In the genomic region with DNA sequence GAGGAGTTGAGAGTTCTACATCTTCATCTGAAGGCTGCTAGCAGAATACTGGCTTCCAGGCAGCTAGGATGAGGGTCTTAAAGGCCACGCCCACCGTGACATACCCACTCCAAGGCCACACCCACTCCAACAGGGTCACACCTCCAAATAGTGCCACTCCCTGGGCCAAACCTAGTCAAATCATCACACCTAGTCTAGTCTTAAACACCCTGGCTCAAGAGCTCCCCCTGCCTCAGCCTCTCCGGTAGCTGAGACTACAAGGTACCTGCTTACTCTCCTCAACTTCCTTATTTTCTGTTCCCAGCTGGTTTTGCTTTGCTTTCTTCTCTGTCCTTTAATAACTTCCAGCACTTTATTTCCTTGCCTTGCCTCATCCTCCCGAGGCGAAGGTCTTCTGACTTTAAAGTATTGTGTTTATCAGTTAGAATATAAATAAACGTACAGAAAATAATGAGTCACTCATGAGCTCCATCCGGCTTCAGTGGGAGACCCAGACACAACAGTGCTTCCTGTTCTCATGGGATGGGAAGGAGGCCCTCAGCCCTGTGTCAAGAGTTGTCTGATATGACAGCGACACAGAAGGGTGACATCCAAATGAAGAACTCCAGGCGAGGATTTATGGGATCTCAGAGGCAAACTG, we compare ENCODE assay signal across 8 mouse cellular contexts. TPM values are rescaled to one million over a fixed set of nuclear protein-coding genes. Genes with fewer than 3 reads are reported as not detected.
DNase-seq lines count a peak whose midpoint lies in the region; ATAC-seq and TF ChIP-seq lines count a peak whose summit lies in the region.

No protein-coding gene starts in this region.

- no peak overlapping the region for H3K9ac ChIP-seq in kidney, embryonic 14.5 days (ENCODE audit: low read depth, low read length)
- H3K9ac ChIP-seq in heart, embryonic 15.5 days, result no peak overlapping the region
- H3K9ac ChIP-seq in lung, embryonic 16.5 days (ENCODE audit: low read length), result no peak overlapping the region

- intact Hi-C loops in gastrocnemius, postnatal 14 days (cut with DNase I; ENCODE audit: low total_unique reads), result no loop called here

- H3K4me1 ChIP-seq in kidney, embryonic 14.5 days (ENCODE audit: control insufficient read depth, insufficient read depth, low read length), result 0 out of 2 replicates have a peak, but pooled peaks cover 2% of the 10 kb centered on the region
- peaks cover 25% of the 10 kb centered on the region for H3K4me1 ChIP-seq in heart, embryonic 15.5 days (replicated peaks)
- H3K4me1 ChIP-seq in lung, embryonic 16.5 days (replicated peaks; ENCODE audit: control insufficient read depth, insufficient read depth, low read length), result peaks cover 17% of the 10 kb centered on the region
- peaks cover 25% of the 10 kb centered on the region for H3K4me1 ChIP-seq in thymus, adult 2 months (replicated peaks; ENCODE audit: control insufficient read depth, insufficient read depth, low read length)

- no peaks in the 10 kb centered on the region for H3K36me3 ChIP-seq in kidney, embryonic 14.5 days (ENCODE audit: control insufficient read depth, insufficient read depth, low read length)
- H3K36me3 ChIP-seq in heart, embryonic 15.5 days, result no peaks in the 10 kb centered on the region
- H3K36me3 ChIP-seq in lung, embryonic 16.5 days (ENCODE audit: control insufficient read depth, insufficient read depth, low read length), result no peaks in the 10 kb centered on the region
- no peaks in the 10 kb centered on the region for H3K36me3 ChIP-seq in thymus, adult 2 months (ENCODE audit: control insufficient read depth, insufficient read depth, low read length)

- no peaks in the 10 kb centered on the region for H3K9me3 ChIP-seq in kidney, embryonic 14.5 days (ENCODE audit: control insufficient read depth, low read length)
- H3K9me3 ChIP-seq in heart, embryonic 15.5 days (replicated peaks), result no peaks in the 10 kb centered on the region
- no peaks in the 10 kb centered on the region for H3K9me3 ChIP-seq in lung, embryonic 16.5 days (ENCODE audit: control insufficient read depth, low read length)

- H3K4me3 ChIP-seq in kidney, embryonic 14.5 days (ENCODE audit: low read length), result no peak overlapping the region
- no peak overlapping the region for H3K4me3 ChIP-seq in heart, embryonic 15.5 days
- H3K4me3 ChIP-seq in lung, embryonic 16.5 days (ENCODE audit: low read length), result no peak overlapping the region
- no peak overlapping the region for H3K4me3 ChIP-seq in thymus, adult 2 months (ENCODE audit: control insufficient read depth, insufficient read depth, low read length)

- H3K4me2 ChIP-seq in kidney, embryonic 14.5 days (replicated peaks; ENCODE audit: low read depth, low read length), result no peak overlapping the region
- no peak overlapping the region for H3K4me2 ChIP-seq in heart, embryonic 15.5 days
- no peak overlapping the region for H3K4me2 ChIP-seq in lung, embryonic 16.5 days (ENCODE audit: low read depth, low read length)

- no peak for TF ChIP-seq CTCF in thymus, adult 2 months (IDR thresholded peaks at IDR 0.05; ENCODE audit: borderline replicate concordance, control insufficient read depth, extremely low read depth, insufficient read depth, low read length, poor library complexity)

- 71% methylated on average over 9 of the region's 9 CpGs for WGBS in kidney, embryonic 14.5 days
- WGBS in heart, embryonic 15.5 days, result 43% methylated on average over 9 of the region's 9 CpGs
- 37% methylated on average over 9 of the region's 9 CpGs for WGBS in lung, embryonic 16.5 days
- WGBS in thymus, adult 2 months, result 35% methylated on average over 9 of the region's 9 CpGs

- H3K27me3 ChIP-seq in kidney, embryonic 14.5 days (ENCODE audit: control insufficient read depth, insufficient read depth, low read length), result no peaks in the 10 kb centered on the region
- H3K27me3 ChIP-seq in heart, embryonic 15.5 days, result no peaks in the 10 kb centered on the region
- H3K27me3 ChIP-seq in lung, embryonic 16.5 days (ENCODE audit: control insufficient read depth, insufficient read depth, low read depth, low read length), result no peaks in the 10 kb centered on the region
- no peaks in the 10 kb centered on the region for H3K27me3 ChIP-seq in thymus, adult 2 months (ENCODE audit: control insufficient read depth, insufficient read depth, low read length)

- TF ChIP-seq POLR2A in thymus, adult 2 months (IDR thresholded peaks at IDR 0.05; ENCODE audit: control insufficient read depth, extremely low read depth, insufficient read depth, low read length, poor library complexity), result no peak

- DNase-seq in kidney, adult 18-20 months, result peak; percentile 35
- DNase-seq in MN1 (ENCODE audit: low spot score), result peak; percentile 76
- DNase-seq in thymus, adult 2 months, result peak; percentile 86
- DNase-seq in gastrocnemius, postnatal 14 days, result no peak
- no peak for DNase-seq in layer of hippocampus, adult 8-10 months (ENCODE audit: low spot score in 2 of 2)

- ATAC-seq in kidney, embryonic 14.5 days (ENCODE audit: low FRiP score, low TSS enrichment), result no peak
- no peak for ATAC-seq in heart, embryonic 15.5 days (replicated peaks; ENCODE audit: insufficient number of reproducible peaks, insufficient read depth, low FRiP score, low read depth)
- peak; percentile 82 for ATAC-seq in lung, embryonic 16.5 days (ENCODE audit: low read depth)

- no peak overlapping the region for H3K27ac ChIP-seq in kidney, embryonic 14.5 days (ENCODE audit: low read depth, low read length)
- peak overlapping the region; percentile 60 for H3K27ac ChIP-seq in heart, embryonic 15.5 days
- H3K27ac ChIP-seq in lung, embryonic 16.5 days (ENCODE audit: low read length), result peak overlapping the region; percentile 80
- no peak overlapping the region for H3K27ac ChIP-seq in thymus, adult 2 months (ENCODE audit: control insufficient read depth, insufficient read depth, low read length)

RNA-seq across cellular contexts. Expression of gene Sema4d, which starts 22.4 kb away (rescaled TPM):
- 11.3 and 20.2 TPM in 2 replicates for polyA plus RNA-seq in kidney, embryonic 14.5 days (2014; fragmentation: Nextera tagmentation; extraction: Ambion mirVana)
- 14.7 and 19.8 TPM in 2 replicates for polyA plus RNA-seq in heart, embryonic 15.5 days (2015; fragmentation: Nextera tagmentation; extraction: Ambion mirVana)
- 9.0 and 9.8 TPM in 2 replicates for polyA plus RNA-seq in lung, embryonic 16.5 days (2015; fragmentation: Nextera tagmentation; extraction: Ambion mirVana)
- polyA plus RNA-seq in thymus, adult 2 months (2012; rRNA removed), result 156 and 182 TPM in 2 replicates
- 100 to 1,000 TPM; 126 to 130 TPM for total RNA-seq in gastrocnemius, postnatal 14 days (2021)
- 10 to 100 TPM; 79.8 to 99.9 (median 95.4) TPM for total RNA-seq in layer of hippocampus, adult 8-10 months (2022)

RNA-seq across cellular contexts. Expression of gene Gadd45g, which starts 30.5 kb away (rescaled TPM):
- 26.6 and 29.0 TPM in 2 replicates for polyA plus RNA-seq in kidney, embryonic 14.5 days (2014; fragmentation: Nextera tagmentation; extraction: Ambion mirVana)
- polyA plus RNA-seq in heart, embryonic 15.5 days (2015; fragmentation: Nextera tagmentation; extraction: Ambion mirVana), result 47.3 and 49.1 TPM in 2 replicates
- 74.4 and 92.3 TPM in 2 replicates for polyA plus RNA-seq in lung, embryonic 16.5 days (2015; fragmentation: Nextera tagmentation; extraction: Ambion mirVana)
- polyA plus RNA-seq in thymus, adult 2 months (2012; rRNA removed), result 15.0 and 16.2 TPM in 2 replicates
- total RNA-seq in gastrocnemius, postnatal 14 days (2021), result 10 to 100 TPM; 10.1 to 33.9 TPM
- 10 to 100 TPM; 14.6 to 28.2 (median 17.2) TPM for total RNA-seq in layer of hippocampus, adult 8-10 months (2022)

Comparison
In these comparisons a context has a peak if more than half of its experiments do, and no peak if none do; other contexts are left out.
1. DNase-seq: peak in kidney, adult 18-20 months (single experiment), MN1 (single experiment) and thymus, adult 2 months (single experiment); none in gastrocnemius, postnatal 14 days (single experiment) and layer of hippocampus, adult 8-10 months (0 of 2).
2. H3K27ac ChIP-seq: peak in heart, embryonic 15.5 days (single experiment) and lung, embryonic 16.5 days (single experiment); none in kidney, embryonic 14.5 days (single experiment) and thymus, adult 2 months (single experiment).